Mouse (Mus musculus) midbrain, embryonic 15.5 days (tissue): ENCODE measurements around the gene Gabra3. TPM values are rescaled to one million over a fixed set of nuclear protein-coding genes. Genes with fewer than 3 reads are reported as not detected.

ENCODE experiments used
- ATAC-seq: fragments of 200-750 bp; cut with Nextera tagmentation; replicated peaks from 2 replicates; pipeline ENCODE4 v1.8.0; 2017; ENCODE audit warnings: moderate TSS enrichment
- H3K27ac ChIP-seq: fragments of 300-500 bp; sonication (generic); 2 replicates; pipeline ENCODE4 v1.5.1; 2015; ENCODE audit warnings: mild to moderate bottlenecking, inconsistent platforms
- H3K27me3 ChIP-seq: fragments of 300-500 bp; sonication (generic); replicated peaks from 2 replicates; pipeline ENCODE4 v1.6.1; 2015; ENCODE audit warnings: inconsistent platforms
- H3K36me3 ChIP-seq: fragments of 300-500 bp; sonication (generic); replicated peaks from 2 replicates; pipeline ENCODE4 v1.6.1; 2015; ENCODE audit warnings: inconsistent platforms
- H3K4me1 ChIP-seq: fragments of 300-500 bp; sonication (generic); 2 replicates; pipeline ENCODE4 v1.6.1; 2015; ENCODE audit warnings: inconsistent platforms
- H3K4me2 ChIP-seq: fragments of 300-500 bp; sonication (generic); 2 replicates; pipeline ENCODE4 v1.6.1; 2015; ENCODE audit warnings: inconsistent platforms, mild to moderate bottlenecking, moderate library complexity
- H3K4me3 ChIP-seq: fragments of 300-500 bp; sonication (generic); 2 replicates; pipeline ENCODE4 v1.5.1; 2015; ENCODE audit warnings: mild to moderate bottlenecking, inconsistent platforms
- H3K9ac ChIP-seq: fragments of 300-500 bp; sonication (generic); 2 replicates; pipeline ENCODE4 v1.6.1; 2015; ENCODE audit warnings: mild to moderate bottlenecking, inconsistent platforms
- H3K9me3 ChIP-seq: fragments of 300-500 bp; sonication (generic); 2 replicates; pipeline ENCODE4 v1.6.1; 2016; ENCODE audit warnings: inconsistent platforms
- WGBS: fragments of 180-500 bp; shearing (Covaris S2); methylation state at CpG from one replicate; pipeline ENCODE4 v1.1.7; 2015; ENCODE audit warnings: mixed read lengths; 5-methylcytosine and 5-hydroxymethylcytosine counted together
- microRNA counts: library from miRNA; unstranded; fragments of <30 nt; microRNA quantifications from one replicate; lab custom pipeline; 2016
- microRNA-seq: library from miRNA; unstranded; fragments of <30 nt; microRNA quantifications from one replicate; pipeline ENCODE4, GENCODE M21; 2016
- polyA plus RNA-seq: library from polyadenylated mRNA; unstranded; fragments of >200 nt; fragmentation: Nextera tagmentation; extraction: Ambion mirVana; gene quantifications from 2 replicates; pipeline ENCODE4 v1.2.1, GENCODE M21; 2015

Gene Gabra3
- 44.2 and 48.3 TPM in 2 replicates for polyA plus RNA-seq

DNA sequence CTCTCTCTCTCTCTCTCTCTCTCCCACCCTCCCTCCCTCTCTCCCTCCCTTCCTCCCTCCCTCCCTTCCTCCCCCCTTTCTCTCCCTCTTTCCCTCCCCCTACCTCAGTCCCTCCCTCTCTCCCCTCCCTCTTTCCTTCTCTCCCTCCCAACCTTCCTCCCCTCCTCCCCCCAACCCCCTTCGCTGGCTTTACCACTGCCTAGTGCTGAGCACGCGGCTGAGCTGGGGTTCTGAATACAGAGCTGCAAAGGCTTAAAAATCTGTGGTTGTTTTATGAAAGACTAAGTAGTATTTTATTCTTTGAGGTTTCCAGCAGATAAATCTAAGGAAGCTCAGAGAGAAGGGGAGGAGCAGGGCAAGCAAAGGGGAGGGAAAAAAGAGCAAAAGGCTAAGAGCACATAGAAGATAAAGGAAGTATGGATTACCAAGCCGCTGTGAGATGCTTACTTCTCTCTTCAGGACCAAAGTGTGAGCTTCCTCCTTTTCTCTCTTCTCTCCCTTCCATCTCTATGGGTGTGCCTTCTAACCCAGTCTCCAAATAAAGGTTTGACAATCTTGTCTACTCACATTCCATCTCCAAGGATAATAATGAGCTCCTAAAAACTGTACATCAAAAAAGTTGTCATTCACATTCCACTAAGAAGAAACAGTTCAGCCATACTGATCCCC is at the start of gene Gabra3:
Gene Gabra3, minus strand, starts transcription at position 619 of the 669 bp plus-strand sequence.
- Histone ChIP-seq H3K4me3 (peak within 1 kb of the TSS; percentile 47), H3K9ac (peak within 1 kb of the TSS; percentile 53), H3K4me2 (peak within 1 kb of the TSS; percentile 51), H3K36me3 (no peaks in the 10 kb centered on the region), H3K9me3 (no peaks in the 10 kb centered on the region), H3K27ac (peak within 1 kb of the TSS; percentile 79), H3K27me3 (no peaks in the 10 kb centered on the region), H3K4me1 (no peaks in the 10 kb centered on the region)
- peak; percentile 93 for ATAC-seq
- WGBS: 9% methylated on average over 4 of the region's 4 CpGs

DNA sequence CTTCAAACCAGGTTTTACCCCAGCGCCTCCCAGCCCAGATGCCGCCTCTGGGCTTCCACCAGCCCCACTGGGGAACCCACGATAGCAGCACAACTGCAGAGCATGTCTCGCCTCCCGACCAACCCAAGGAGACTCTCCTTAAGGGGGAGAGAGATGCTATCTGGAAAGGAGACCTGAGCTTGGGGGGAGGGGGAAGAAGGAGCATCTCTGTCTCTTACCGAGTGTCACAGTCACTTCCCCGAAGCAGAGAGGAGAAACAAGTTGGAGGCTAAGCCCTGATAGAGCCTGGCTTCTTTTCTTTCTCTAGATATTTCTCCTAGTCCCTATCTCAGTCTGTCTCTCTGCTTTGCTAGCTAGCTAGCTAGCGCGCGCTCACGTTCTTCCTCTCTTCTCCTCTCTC is 859 bp downstream of the Gabra3 start:
- H3K27me3 ChIP-seq: no peaks in the 10 kb centered on the region
- no peaks in the 10 kb centered on the region for H3K36me3 ChIP-seq
- H3K9me3 ChIP-seq: no peaks in the 10 kb centered on the region
- H3K27ac ChIP-seq: peak overlapping the region; percentile 79
- peak overlapping the region; percentile 47 for H3K4me3 ChIP-seq
- ATAC-seq: peak; percentile 90
- 24% methylated on average over 11 of the region's 11 CpGs for WGBS
- H3K9ac ChIP-seq: peak overlapping the region; percentile 53
- peak overlapping the region; percentile 51 for H3K4me2 ChIP-seq
- H3K4me1 ChIP-seq: no peaks in the 10 kb centered on the region

GRCm38 (mm10) chrX:72655381-72655780 is 1.3 kb downstream of the Gabra3 start:
- Histone ChIP-seq H3K9ac (peak overlapping the region; percentile 53), H3K27me3 (no peaks in the 10 kb centered on the region), H3K9me3 (no peaks in the 10 kb centered on the region), H3K4me3 (peak overlapping the region; percentile 47), H3K36me3 (no peaks in the 10 kb centered on the region), H3K27ac (peak overlapping the region; percentile 79), H3K4me2 (peak overlapping the region; percentile 51), H3K4me1 (no peaks in the 10 kb centered on the region)
- WGBS: 12% methylated on average over 5 of the region's 5 CpGs
- peak; percentile 68 for ATAC-seq

DNA sequence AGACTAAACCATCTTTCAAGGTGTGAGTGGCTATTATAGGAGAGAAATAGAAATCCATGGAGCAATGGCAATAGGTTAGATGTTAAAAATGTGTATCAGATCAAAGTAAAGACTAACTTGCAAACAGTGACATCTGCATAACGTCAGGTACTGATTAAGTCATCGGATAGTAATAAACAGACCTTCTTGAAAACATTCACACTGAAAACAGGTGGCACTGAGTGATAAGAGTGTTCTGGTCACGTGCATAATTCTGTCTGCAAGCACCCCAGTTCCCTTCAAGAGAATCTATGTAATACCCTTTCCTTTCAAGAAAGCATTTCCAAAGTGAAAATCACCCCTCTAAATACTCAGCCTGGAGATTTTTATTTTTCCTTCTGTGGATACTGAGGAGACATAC is 6.0 kb downstream of the Gabra3 start:
- no peaks in the 10 kb centered on the region for H3K27me3 ChIP-seq
- H3K9ac ChIP-seq: no peak overlapping the region
- no peaks in the 10 kb centered on the region for H3K9me3 ChIP-seq
- H3K4me3 ChIP-seq: no peak overlapping the region
- no peaks in the 10 kb centered on the region for H3K4me1 ChIP-seq
- WGBS: 72% methylated on average over 3 of the region's 3 CpGs
- H3K4me2 ChIP-seq: no peak overlapping the region
- no peak overlapping the region for H3K27ac ChIP-seq
- no peaks in the 10 kb centered on the region for H3K36me3 ChIP-seq
- ATAC-seq: no peak

DNA sequence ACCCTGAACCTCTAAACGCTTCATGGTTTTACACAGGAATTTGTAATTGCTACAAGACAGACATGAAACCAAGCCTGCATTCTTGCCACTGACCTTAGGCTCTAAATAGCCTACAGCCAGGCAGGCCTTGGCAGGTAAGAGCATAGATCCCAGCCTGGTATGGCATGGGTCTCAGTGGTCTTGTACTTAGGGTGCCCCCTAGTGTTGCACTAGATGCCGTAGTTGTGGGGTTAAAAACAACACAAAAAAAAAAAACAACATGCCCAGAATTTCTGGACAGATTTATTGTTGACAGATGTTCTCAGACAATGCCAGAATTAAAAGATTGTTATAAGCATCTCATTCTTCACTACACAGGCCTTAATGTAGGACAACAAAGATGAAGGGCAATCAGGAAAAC is 12.0 kb downstream of the Gabra3 start:
- no peak overlapping the region for H3K4me2 ChIP-seq
- H3K4me1 ChIP-seq: no peaks in the 10 kb centered on the region
- WGBS: 69% methylated on average over 2 of the region's 2 CpGs
- no peak overlapping the region for H3K4me3 ChIP-seq
- H3K9ac ChIP-seq: no peak overlapping the region
- no peaks in the 10 kb centered on the region for H3K9me3 ChIP-seq
- no peaks in the 10 kb centered on the region for H3K36me3 ChIP-seq
- H3K27me3 ChIP-seq: no peaks in the 10 kb centered on the region
- no peak for ATAC-seq
- no peak overlapping the region for H3K27ac ChIP-seq

DNA sequence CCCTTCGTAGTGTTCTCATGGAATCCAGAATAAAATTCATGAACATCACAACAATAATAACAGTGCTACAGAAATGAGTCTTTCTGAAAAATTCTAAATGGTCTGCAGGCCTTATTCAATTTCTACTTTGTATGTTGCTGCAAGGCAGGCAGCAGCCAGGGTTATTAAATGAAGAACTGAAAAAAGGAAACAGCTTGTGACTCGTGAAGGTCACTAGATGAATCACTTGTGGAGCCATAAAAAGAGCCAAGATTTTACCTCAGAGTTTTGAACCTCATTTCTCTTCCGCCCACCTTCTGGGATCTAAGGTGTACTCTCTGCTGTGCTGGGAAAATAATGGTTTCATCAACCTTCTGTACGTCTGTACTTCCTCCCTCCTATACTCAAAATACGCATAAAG is 159.4 kb downstream of the Gabra3 start:
- Histone ChIP-seq H3K27me3 (no peaks in the 10 kb centered on the region), H3K4me1 (no peaks in the 10 kb centered on the region), H3K4me3 (no peak overlapping the region), H3K9ac (no peak overlapping the region), H3K9me3 (no peaks in the 10 kb centered on the region), H3K4me2 (no peak overlapping the region), H3K36me3 (no peaks in the 10 kb centered on the region), H3K27ac (no peak overlapping the region)
- no peak for ATAC-seq
- WGBS: 83% methylated on average over 5 of the region's 5 CpGs

- Histone ChIP-seq H3K27ac (no peak overlapping the region), H3K9ac (no peak overlapping the region), H3K36me3 (no peaks in the 10 kb centered on the region), H3K4me2 (no peak overlapping the region), H3K4me3 (no peak overlapping the region), H3K9me3 (no peaks in the 10 kb centered on the region), H3K4me1 (no peaks in the 10 kb centered on the region), H3K27me3 (no peaks in the 10 kb centered on the region)
- WGBS: 97% methylated on average over 2 of the region's 2 CpGs
- ATAC-seq: no peak
Observed at GRCm38 (mm10) chrX:72489806-72490205, 166.8 kb downstream of the Gabra3 start.

GRCm38 (mm10) chrX:72386758-72387157 is 269.9 kb downstream of the Gabra3 start, which contains the start of gene Magea10:
TSS of gene Magea10 (minus strand) at chrX:72386858.
- 90% methylated on average over 6 of the region's 6 CpGs for WGBS
- no peak within 1 kb of the TSS for H3K4me2 ChIP-seq
- no peaks in the 10 kb centered on the region for H3K27me3 ChIP-seq
- no peaks in the 10 kb centered on the region for H3K9me3 ChIP-seq
- no peaks in the 10 kb centered on the region for H3K4me1 ChIP-seq
- no peak within 1 kb of the TSS for H3K9ac ChIP-seq
- H3K36me3 ChIP-seq: no peaks in the 10 kb centered on the region
- H3K4me3 ChIP-seq: no peak within 1 kb of the TSS
- no peak for ATAC-seq
- H3K27ac ChIP-seq: no peak within 1 kb of the TSS

MicroRNAs within 50 kb of the gene (microRNA counts, 519-probe panel; counts per million panel counts)
- microRNA mmu-miR-105 (lab: Ali Mortazavi, UCI) (2,700 counts per million, percentile 57 among the panel's probes with 10 or more counts), microRNA mmu-miR-767 (lab: Ali Mortazavi, UCI) (1,585 counts per million, percentile 7 among the panel's probes with 10 or more counts)

Small RNA genes within 50 kb of the gene (microRNA-seq; reads per million reads assigned to microRNA genes)
- not detected for gene Mir105
- not detected for gene Mir767

Other genes with a start within 250 kb of the Gabra3 start
- gene Gabrq, start 168.3 kb upstream of the Gabra3 start, polyA plus RNA-seq: 4.1 and 4.9 TPM in 2 replicates